Mouse (Mus musculus) liver, embryonic 14.5 days (tissue): Measurements from ENCODE around the gene Zfp85.

ENCODE experiments used
- CTCF ChIP-seq: IDR thresholded peaks from 2 replicates; pipeline ENCODE4 v1.5.1; 2016; ENCODE audit warnings: antibody characterized with exemption, low read depth, control low read depth
- EP300 ChIP-seq: IDR thresholded peaks from 2 replicates; pipeline ENCODE4 v1.6.1; 2016; ENCODE audit warnings: antibody characterized with exemption, low read depth

GRCm38 (mm10) chr13:67728641-67729318, 26.2 kb downstream of the Zfp85 start, which contains the start of gene Zfp65:
- TF ChIP-seq EP300 (no peak), CTCF (no peak)
